In the genomic region with DNA sequence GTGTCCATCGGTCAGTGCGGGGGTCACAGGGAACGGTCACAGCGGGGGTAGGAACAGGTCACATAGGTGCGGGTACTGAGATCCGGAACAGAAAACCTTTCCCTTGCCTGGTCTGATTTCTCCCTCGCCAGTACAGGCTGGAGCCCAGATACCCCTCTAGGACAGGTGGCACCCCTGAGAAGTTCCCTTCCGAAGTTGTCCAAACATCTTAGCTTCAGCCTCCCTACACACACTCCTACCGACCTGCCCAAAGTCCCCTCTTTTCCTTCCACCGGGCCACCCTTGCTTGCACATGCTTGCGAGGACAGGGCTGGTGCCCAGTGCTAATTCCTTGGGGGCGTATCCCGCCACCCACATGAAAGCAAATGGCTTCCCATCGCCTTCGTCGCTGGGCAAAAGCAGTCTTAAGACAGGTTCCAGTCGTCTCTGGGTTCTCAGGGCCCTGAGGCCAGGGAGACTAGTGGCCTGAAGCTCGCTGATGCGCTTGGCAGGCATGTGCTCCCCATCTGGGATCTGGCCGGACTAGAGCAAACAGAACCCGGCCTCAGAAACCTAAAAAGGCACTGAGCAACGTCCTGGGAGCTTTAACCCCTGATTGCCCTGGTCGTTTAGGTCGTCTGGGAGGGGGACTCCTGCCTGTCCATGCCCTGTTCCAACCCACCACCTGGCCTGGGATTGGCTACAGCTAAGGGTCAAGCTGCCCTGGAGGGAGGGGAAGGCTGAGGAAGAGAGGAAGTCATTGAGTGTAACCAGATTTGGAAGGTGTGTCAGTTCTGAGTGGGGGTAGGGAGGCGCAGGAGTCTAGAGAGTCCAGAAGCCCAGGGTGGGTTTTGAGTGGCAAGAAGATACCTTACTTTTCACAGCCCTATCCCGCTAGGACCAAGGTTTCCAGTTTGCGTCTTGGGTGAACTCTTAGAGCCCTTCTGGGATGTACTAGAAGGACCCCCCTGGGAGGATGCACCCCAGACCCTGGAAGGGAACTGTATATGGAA, we compare ENCODE assay signal across 8 mouse cellular contexts. TPM values are rescaled to one million over a fixed set of nuclear protein-coding genes. Genes with fewer than 3 reads are reported as not detected.
DNase-seq lines count a peak whose midpoint lies in the region; ATAC-seq and TF ChIP-seq lines count a peak whose summit lies in the region.

No protein-coding gene starts in this region.

- H3K4me2 ChIP-seq in forebrain, embryonic 11.5 days (ENCODE audit: low read depth, low read length, severe bottlenecking), result peak overlapping the region; percentile 74
- H3K4me2 ChIP-seq in lung, postnatal 0 days (replicated peaks; ENCODE audit: low read depth, low read length), result peak overlapping the region; percentile 90

- no peak for ATAC-seq in megakaryocyte, adult 5-6 weeks (ENCODE audit: poor library complexity, severe bottlenecking)
- ATAC-seq in forebrain, embryonic 11.5 days (replicated peaks; ENCODE audit: low FRiP score), result no peak
- ATAC-seq in lung, postnatal 0 days, result no peak

- peak overlapping the region; percentile 89 for H3K4me3 ChIP-seq in megakaryocyte, embryonic 14.5 days (replicated peaks)
- H3K4me3 ChIP-seq in forebrain, embryonic 11.5 days (ENCODE audit: low read depth, low read length), result peak overlapping the region; percentile 40
- H3K4me3 ChIP-seq in lung, postnatal 0 days (ENCODE audit: low read depth, low read length), result peak overlapping the region; percentile 51
- no peak overlapping the region for H3K4me3 ChIP-seq in thymus, adult 2 months (ENCODE audit: control insufficient read depth, insufficient read depth, low read length)

- no peak for TF ChIP-seq POLR2A in thymus, adult 2 months (IDR thresholded peaks at IDR 0.05; ENCODE audit: control insufficient read depth, extremely low read depth, insufficient read depth, low read length, poor library complexity)

- H3K4me1 ChIP-seq in megakaryocyte, embryonic 14.5 days, result peaks cover 36% of the 10 kb centered on the region
- peaks cover 23% of the 10 kb centered on the region for H3K4me1 ChIP-seq in forebrain, embryonic 11.5 days (replicated peaks; ENCODE audit: control insufficient read depth, insufficient read depth, low read length)
- no peaks in the 10 kb centered on the region for H3K4me1 ChIP-seq in lung, postnatal 0 days (ENCODE audit: insufficient read depth, low read depth, low read length)
- H3K4me1 ChIP-seq in thymus, adult 2 months (replicated peaks; ENCODE audit: control insufficient read depth, insufficient read depth, low read length), result no peaks in the 10 kb centered on the region

- TF ChIP-seq CTCF in lung, postnatal 0 days (IDR thresholded peaks at IDR 0.05), result no peak
- TF ChIP-seq CTCF in thymus, adult 2 months (IDR thresholded peaks at IDR 0.05; ENCODE audit: borderline replicate concordance, control insufficient read depth, extremely low read depth, insufficient read depth, low read length, poor library complexity), result no peak

- no peaks in the 10 kb centered on the region for H3K36me3 ChIP-seq in megakaryocyte, embryonic 14.5 days (replicated peaks; ENCODE audit: low read length)
- no peaks in the 10 kb centered on the region for H3K36me3 ChIP-seq in forebrain, embryonic 11.5 days (ENCODE audit: control insufficient read depth, insufficient read depth, low read length)
- H3K36me3 ChIP-seq in lung, postnatal 0 days (ENCODE audit: insufficient read depth, low read length), result no peaks in the 10 kb centered on the region
- no peaks in the 10 kb centered on the region for H3K36me3 ChIP-seq in thymus, adult 2 months (ENCODE audit: control insufficient read depth, insufficient read depth, low read length)

- 5% methylated on average over 27 of the region's 27 CpGs for WGBS in forebrain, embryonic 11.5 days
- WGBS in lung, postnatal 0 days, result 9% methylated on average over 27 of the region's 27 CpGs
- WGBS in thymus, adult 2 months, result 15% methylated on average over 27 of the region's 27 CpGs

- DNase-seq in forebrain, embryonic 11.5 days (ENCODE audit: low spot score), result no peak
- peak; percentile 58 to 68 for DNase-seq in heart, postnatal 14 days
- DNase-seq in lung, postnatal 0 days (ENCODE audit: low spot score), result no peak
- DNase-seq in testis, postnatal 14 days (ENCODE audit: low spot score), result peak; percentile 34
- no peak for DNase-seq in layer of hippocampus, adult 9-10 months (ENCODE audit: low spot score)
- no peak for DNase-seq in thymus, adult 2 months

- H3K9me3 ChIP-seq in megakaryocyte, embryonic 14.5 days, result no peaks in the 10 kb centered on the region
- no peaks in the 10 kb centered on the region for H3K9me3 ChIP-seq in forebrain, embryonic 11.5 days (ENCODE audit: control insufficient read depth, low read length)
- H3K9me3 ChIP-seq in lung, postnatal 0 days (ENCODE audit: low read length), result no peaks in the 10 kb centered on the region

- intact Hi-C loops in heart, postnatal 14 days (cut with DNase I), result loop anchor here (5.0 kb wide), 1 partner anchor 87 kb away; a partner anchor contains a TSS

- TF ChIP-seq EP300 in lung, postnatal 0 days (IDR thresholded peaks at IDR 0.05), result no peak

- H3K27me3 ChIP-seq in megakaryocyte, embryonic 14.5 days (replicated peaks), result peaks cover 93% of the 10 kb centered on the region
- peaks cover 37% of the 10 kb centered on the region for H3K27me3 ChIP-seq in forebrain, embryonic 11.5 days (ENCODE audit: control insufficient read depth, insufficient read depth, low read length)
- 0 out of 2 replicates have a peak, but pooled peaks cover 6% of the 10 kb centered on the region for H3K27me3 ChIP-seq in lung, postnatal 0 days (replicated peaks; ENCODE audit: insufficient read depth, low read length)
- H3K27me3 ChIP-seq in thymus, adult 2 months (ENCODE audit: control insufficient read depth, insufficient read depth, low read length), result no peaks in the 10 kb centered on the region; the same call in 1 of the 2 replicates

- H3K9ac ChIP-seq in forebrain, embryonic 11.5 days (ENCODE audit: low read length), result no peak overlapping the region; the same call in 1 of the 2 replicates
- no peak overlapping the region for H3K9ac ChIP-seq in lung, postnatal 0 days (replicated peaks; ENCODE audit: low read depth)

- no peak overlapping the region for H3K27ac ChIP-seq in forebrain, embryonic 11.5 days (ENCODE audit: low read depth, low read length)
- H3K27ac ChIP-seq in lung, postnatal 0 days (ENCODE audit: low read length), result no peak overlapping the region
- no peak overlapping the region for H3K27ac ChIP-seq in thymus, adult 2 months (ENCODE audit: control insufficient read depth, insufficient read depth, low read length)

RNA-seq across cellular contexts. Expression of a gene that starts 1.0 kb away (rescaled TPM):
- not detected in 2 replicates for polyA plus RNA-seq in megakaryocyte, embryonic 14.5 days (2012; ENCODE audit: insufficient read depth, low replicate concordance)
- total RNA-seq in megakaryocyte, adult 5-6 weeks (2015), result not detected in 2 replicates
- total RNA-seq in megakaryocyte, adult 5-6 weeks (2017), result not detected in 2 replicates
- polyA plus RNA-seq in forebrain, embryonic 11.5 days (2014; fragmentation: Nextera tagmentation; extraction: Ambion mirVana), result 2.4 and 2.6 TPM in 2 replicates
- total RNA-seq in heart, postnatal 14 days (2021), result 100 to 1,000 TPM; 146 to 175 TPM
- polyA plus RNA-seq in lung, postnatal 0 days (2015; fragmentation: Nextera tagmentation; extraction: Ambion mirVana), result 1.2 and 1.5 TPM in 2 replicates
- 0.78 and 2.5 TPM in 2 replicates for polyA plus RNA-seq in thymus, adult 2 months (2012; rRNA removed)

RNA-seq across cellular contexts. Expression of a gene that starts 33.4 kb away (rescaled TPM):
- 173 and 385 TPM in 2 replicates for polyA plus RNA-seq in megakaryocyte, embryonic 14.5 days (2012; ENCODE audit: insufficient read depth, low replicate concordance)
- 238 and 251 TPM in 2 replicates for total RNA-seq in megakaryocyte, adult 5-6 weeks (2015)
- total RNA-seq in megakaryocyte, adult 5-6 weeks (2017), result 225 and 238 TPM in 2 replicates
- polyA plus RNA-seq in forebrain, embryonic 11.5 days (2014; fragmentation: Nextera tagmentation; extraction: Ambion mirVana), result 164 and 190 TPM in 2 replicates
- total RNA-seq in heart, postnatal 14 days (2021), result 100 to 1,000 TPM; 108 to 110 TPM
- polyA plus RNA-seq in lung, postnatal 0 days (2015; fragmentation: Nextera tagmentation; extraction: Ambion mirVana), result 264 and 293 TPM in 2 replicates
- 294 and 381 TPM in 2 replicates for polyA plus RNA-seq in thymus, adult 2 months (2012; rRNA removed)

RNA-seq across cellular contexts. Expression of a gene that starts 37.1 kb away (rescaled TPM):
- 0.29 TPM in 1 of 2 replicates, not detected in the other for polyA plus RNA-seq in megakaryocyte, embryonic 14.5 days (2012; ENCODE audit: insufficient read depth, low replicate concordance)
- total RNA-seq in megakaryocyte, adult 5-6 weeks (2015), result 0.67 TPM in 1 of 2 replicates, not detected in the other
- 0.29 TPM in 1 of 2 replicates, not detected in the other for total RNA-seq in megakaryocyte, adult 5-6 weeks (2017)
- 0.29 TPM in 1 of 2 replicates, not detected in the other for polyA plus RNA-seq in forebrain, embryonic 11.5 days (2014; fragmentation: Nextera tagmentation; extraction: Ambion mirVana)
- total RNA-seq in heart, postnatal 14 days (2021), result not detected
- not detected in 2 replicates for polyA plus RNA-seq in lung, postnatal 0 days (2015; fragmentation: Nextera tagmentation; extraction: Ambion mirVana)
- 0.22 and 0.34 TPM in 2 replicates for polyA plus RNA-seq in thymus, adult 2 months (2012; rRNA removed)

RNA-seq across cellular contexts. Expression of a gene that starts 38.0 kb away (rescaled TPM):
- not detected in 2 replicates for polyA plus RNA-seq in megakaryocyte, embryonic 14.5 days (2012; ENCODE audit: insufficient read depth, low replicate concordance)
- 0.11 TPM in 1 of 2 replicates, not detected in the other for total RNA-seq in megakaryocyte, adult 5-6 weeks (2015)
- 1.5 TPM in 1 of 2 replicates, not detected in the other for total RNA-seq in megakaryocyte, adult 5-6 weeks (2017)
- polyA plus RNA-seq in forebrain, embryonic 11.5 days (2014; fragmentation: Nextera tagmentation; extraction: Ambion mirVana), result 25.7 and 26.7 TPM in 2 replicates
- total RNA-seq in heart, postnatal 14 days (2021), result 1 to 10 TPM; 3.6 TPM
- 3.0 and 4.6 TPM in 2 replicates for polyA plus RNA-seq in lung, postnatal 0 days (2015; fragmentation: Nextera tagmentation; extraction: Ambion mirVana)
- 0.61 and 1.3 TPM in 2 replicates for polyA plus RNA-seq in thymus, adult 2 months (2012; rRNA removed)

RNA-seq across cellular contexts. Expression of a gene that starts 45.8 kb away (rescaled TPM):
- not detected in 2 replicates for polyA plus RNA-seq in megakaryocyte, embryonic 14.5 days (2012; ENCODE audit: insufficient read depth, low replicate concordance)
- total RNA-seq in megakaryocyte, adult 5-6 weeks (2015), result not detected in 2 replicates
- not detected in 2 replicates for total RNA-seq in megakaryocyte, adult 5-6 weeks (2017)
- polyA plus RNA-seq in forebrain, embryonic 11.5 days (2014; fragmentation: Nextera tagmentation; extraction: Ambion mirVana), result 0.31 and 0.43 TPM in 2 replicates
- total RNA-seq in heart, postnatal 14 days (2021), result not detected
- 0.30 and 0.56 TPM in 2 replicates for polyA plus RNA-seq in lung, postnatal 0 days (2015; fragmentation: Nextera tagmentation; extraction: Ambion mirVana)
- 0.04 TPM in 1 of 2 replicates, not detected in the other for polyA plus RNA-seq in thymus, adult 2 months (2012; rRNA removed)

Comparison
In these comparisons a context has a peak if more than half of its experiments do, and no peak if none do; other contexts are left out.
1. DNase-seq: peak in heart, postnatal 14 days (2 of 2) and testis, postnatal 14 days (single experiment); none in forebrain, embryonic 11.5 days (single experiment), lung, postnatal 0 days (single experiment), layer of hippocampus, adult 9-10 months (single experiment) and thymus, adult 2 months (single experiment).